Mouse (Mus musculus): Measurements from ENCODE around the gene Mccc1. TPM values are rescaled to one million over a fixed set of nuclear protein-coding genes. Genes with fewer than 3 reads are reported as not detected.

The Mccc1 gene
- polyA plus RNA-seq, 1 experiment from 2014 or later: 36.3 TPM

- Histone ChIP-seq H3K9me3 (ENCODE audit: control insufficient read depth, low read length) (no peaks in the 10 kb centered on the region), H3K4me1 (ENCODE audit: control insufficient read depth, insufficient read depth, low read length) (no peaks in the 10 kb centered on the region), H3K4me3 (ENCODE audit: low read depth, low read length) (no peak overlapping the region), H3K4me2 (ENCODE audit: low read depth, severe bottlenecking) (no peak overlapping the region), H3K9ac (ENCODE audit: low read length) (no peak overlapping the region), H3K36me3 (ENCODE audit: control insufficient read depth, insufficient read depth, low read length) (peaks cover 7% of the 10 kb centered on the region), H3K27ac (replicated peaks; ENCODE audit: low read depth, low read length) (no peak overlapping the region), H3K27me3 (ENCODE audit: control insufficient read depth, insufficient read depth, low read length) (no peaks in the 10 kb centered on the region)
- DNase-seq (ENCODE audit: low spot score): no peak
- no peak for ATAC-seq (ENCODE audit: insufficient number of reproducible peaks, low FRiP score, low TSS enrichment, low read depth)
- 87% methylated on average over 4 of the region's 4 CpGs for WGBS
Measured at GRCm38 (mm10) chr3:35922522-35922921, 78.0 kb downstream of the Mccc1 start.

GRCm38 (mm10) chr3:35918229-35918628 lies 82.2 kb downstream of the Mccc1 start:
- Histone ChIP-seq H3K27me3 (ENCODE audit: control insufficient read depth, insufficient read depth, low read length) (no peaks in the 10 kb centered on the region), H3K4me1 (ENCODE audit: control insufficient read depth, insufficient read depth, low read length) (no peaks in the 10 kb centered on the region), H3K36me3 (ENCODE audit: control insufficient read depth, insufficient read depth, low read length) (peaks cover 10% of the 10 kb centered on the region), H3K4me3 (ENCODE audit: low read depth, low read length) (no peak overlapping the region), H3K9ac (ENCODE audit: low read length) (no peak overlapping the region), H3K27ac (replicated peaks; ENCODE audit: low read depth, low read length) (no peak overlapping the region), H3K4me2 (ENCODE audit: low read depth, severe bottlenecking) (no peak overlapping the region), H3K9me3 (ENCODE audit: control insufficient read depth, low read length) (no peaks in the 10 kb centered on the region)
- DNase-seq (ENCODE audit: low spot score): no peak
- 87% methylated on average over 3 of the region's 3 CpGs for WGBS
- ATAC-seq (ENCODE audit: insufficient number of reproducible peaks, low FRiP score, low TSS enrichment, low read depth): no peak

Other genes with a start within 250 kb of the Mccc1 start
- gene Atp11b, start 246.6 kb downstream of the Mccc1 start, polyA plus RNA-seq (2014; fragmentation: Nextera tagmentation; extraction: Ambion mirVana): 25.8 and 29.9 TPM in 2 replicates
- 100 and 102 TPM in 2 replicates for gene Dcun1d1, start 63.2 kb downstream of the Mccc1 start, polyA plus RNA-seq (2014; fragmentation: Nextera tagmentation; extraction: Ambion mirVana)
- not detected in 2 replicates for gene Ccdc144b, start 52.9 kb upstream of the Mccc1 start, polyA plus RNA-seq (2014; fragmentation: Nextera tagmentation; extraction: Ambion mirVana)
- 94.7 and 96.4 TPM in 2 replicates for gene Acad9, start 65.3 kb upstream of the Mccc1 start, polyA plus RNA-seq (2014; fragmentation: Nextera tagmentation; extraction: Ambion mirVana)
- 9.8 and 11.0 TPM in 2 replicates for gene D3Ertd254e, start 150.3 kb upstream of the Mccc1 start, polyA plus RNA-seq (2014; fragmentation: Nextera tagmentation; extraction: Ambion mirVana)
- not detected in 2 replicates for gene Qrfpr, start 221.6 kb upstream of the Mccc1 start, polyA plus RNA-seq (2014; fragmentation: Nextera tagmentation; extraction: Ambion mirVana)